Mouse (Mus musculus) hindbrain, embryonic 11.5 days (tissue): ENCODE results near the gene E2f4. TPM values are rescaled to one million over a fixed set of nuclear protein-coding genes. Genes with fewer than 3 reads are reported as not detected.
A peak's percentile ranks its signal among the peaks of the same experiment; 100 is the strongest.

Experiments
- ATAC-seq: fragments of 200-750 bp; cut with Nextera tagmentation; 2 replicates; pipeline ENCODE4 v1.8.0; 2017; ENCODE audit warnings: mild to moderate bottlenecking, moderate TSS enrichment, moderate library complexity; ENCODE audit not compliant: low FRiP score
- DNase-seq: peaks from one replicate; pipeline ENCODE4 v3.0.0-alpha.2; 2015; ENCODE audit warnings: low spot score
- H3K27ac ChIP-seq: fragments of 300-500 bp; sonication (generic); 2 replicates; pipeline ENCODE4 v1.5.1; 2014; ENCODE audit warnings: mild to moderate bottlenecking, low read depth, low read length
- H3K27me3 ChIP-seq: fragments of 300-500 bp; sonication (generic); 2 replicates; pipeline ENCODE4 v1.6.1; 2014; ENCODE audit warnings: mild to moderate bottlenecking, low read length, moderate library complexity, mixed read lengths; ENCODE audit not compliant: control insufficient read depth, insufficient read depth
- H3K36me3 ChIP-seq: fragments of 300-500 bp; sonication (generic); 2 replicates; pipeline ENCODE4 v1.6.1; 2014; ENCODE audit warnings: mild to moderate bottlenecking, low read length, moderate library complexity, mixed read lengths; ENCODE audit not compliant: control insufficient read depth, insufficient read depth
- H3K4me1 ChIP-seq: fragments of 300-500 bp; sonication (generic); replicated peaks from 2 replicates; pipeline ENCODE4 v1.6.1; 2014; ENCODE audit warnings: low read length, mixed read lengths; ENCODE audit not compliant: control insufficient read depth, insufficient read depth
- H3K4me2 ChIP-seq: fragments of 300-500 bp; sonication (generic); replicated peaks from 2 replicates; pipeline ENCODE4 v1.6.1; 2014; ENCODE audit warnings: mild to moderate bottlenecking, low read depth, low read length
- H3K4me3 ChIP-seq: fragments of 300-500 bp; sonication (generic); 2 replicates; pipeline ENCODE4 v1.5.1; 2014; ENCODE audit warnings: low read depth, low read length
- H3K9ac ChIP-seq: fragments of 300-500 bp; sonication (generic); 2 replicates; pipeline ENCODE4 v1.6.1; 2014; ENCODE audit warnings: low read depth, low read length
- H3K9me3 ChIP-seq: fragments of 300-500 bp; sonication (generic); 2 replicates; pipeline ENCODE4 v1.6.1; 2016; ENCODE audit warnings: low read length; ENCODE audit not compliant: control insufficient read depth
- WGBS: fragments of 180-500 bp; shearing (Covaris S2); extraction: QIAGEN DNeasy Blood & Tissue Kit; methylation state at CpG from one replicate; pipeline ENCODE4 v1.1.7; 2014; 5-methylcytosine and 5-hydroxymethylcytosine counted together
- polyA plus RNA-seq: library from polyadenylated mRNA; unstranded; fragments of >200 nt; fragmentation: Nextera tagmentation; extraction: Ambion mirVana; gene quantifications from 2 replicates; pipeline ENCODE4 v1.2.1, GENCODE M21; 2014

Gene E2f4
- polyA plus RNA-seq, 1 experiment from 2014 or later = 96.7 TPM

- WGBS = 98% methylated on average over 12 of the region's 12 CpGs
Measured at GRCm38 (mm10) chr8:105330325-105330724, 32.9 kb downstream of the E2f4 start.

GRCm38 (mm10) chr8:105331469-105331868, 34.0 kb downstream of the E2f4 start:
- Histone ChIP-seq H3K4me3 (no peak overlapping the region), H3K27ac (no peak overlapping the region), H3K4me1 (peaks cover 6% of the 10 kb centered on the region; the same call in 1 of the 2 replicates), H3K9me3 (no peaks in the 10 kb centered on the region), H3K27me3 (no peaks in the 10 kb centered on the region), H3K9ac (no peak overlapping the region), H3K4me2 (no peak overlapping the region), H3K36me3 (peaks cover 4% of the 10 kb centered on the region; the same call in 1 of the 2 replicates)
- 96% methylated on average over 22 of the region's 22 CpGs for WGBS
- ATAC-seq (no peak), DNase-seq (no peak)

More at GRCm38 (mm10) chr8:105330325-105330724, 32.9 kb downstream of the E2f4 start:
- Histone ChIP-seq H3K27ac (no peak overlapping the region), H3K4me1 (peaks cover 6% of the 10 kb centered on the region; the same call in 1 of the 2 replicates), H3K27me3 (no peaks in the 10 kb centered on the region), H3K9me3 (no peaks in the 10 kb centered on the region), H3K4me2 (no peak overlapping the region), H3K36me3 (peaks cover 4% of the 10 kb centered on the region; the same call in 1 of the 2 replicates), H3K9ac (no peak overlapping the region), H3K4me3 (no peak overlapping the region)
- ATAC-seq = no peak
- DNase-seq = no peak

GRCm38 (mm10) chr8:105331931-105332330, 34.5 kb downstream of the E2f4 start:
- Histone ChIP-seq H3K36me3 (peaks cover 4% of the 10 kb centered on the region; the same call in 1 of the 2 replicates), H3K4me3 (no peak overlapping the region), H3K9me3 (no peaks in the 10 kb centered on the region), H3K4me2 (no peak overlapping the region), H3K27me3 (no peaks in the 10 kb centered on the region), H3K27ac (no peak overlapping the region), H3K9ac (no peak overlapping the region), H3K4me1 (peaks cover 6% of the 10 kb centered on the region; the same call in 1 of the 2 replicates)
- DNase-seq (no peak), ATAC-seq (no peak)
- 96% methylated on average over 9 of the region's 9 CpGs for WGBS

- DNase-seq (no peak), ATAC-seq (no peak)
- Histone ChIP-seq H3K27ac (no peak overlapping the region), H3K9me3 (no peaks in the 10 kb centered on the region), H3K27me3 (no peaks in the 10 kb centered on the region), H3K4me2 (no peak overlapping the region), H3K36me3 (peaks cover 4% of the 10 kb centered on the region; the same call in 1 of the 2 replicates), H3K4me3 (no peak overlapping the region), H3K9ac (no peak overlapping the region), H3K4me1 (peaks cover under 1% of the 10 kb centered on the region; the same call in 1 of the 2 replicates)
- WGBS = 79% methylated on average over 2 of the region's 2 CpGs
Measured at GRCm38 (mm10) chr8:105332523-105332922, 35.1 kb downstream of the E2f4 start.

GRCm38 (mm10) chr8:105336373-105337130, 39.1 kb downstream of the E2f4 start:
- no peaks in the 10 kb centered on the region for H3K9me3 ChIP-seq
- no peaks in the 10 kb centered on the region for H3K27me3 ChIP-seq
- WGBS = 49% methylated on average over 32 of the region's 32 CpGs
- no peak overlapping the region for H3K4me2 ChIP-seq
- no peaks in the 10 kb centered on the region for H3K36me3 ChIP-seq
- peak; percentile 52 for ATAC-seq
- H3K4me3 ChIP-seq = no peak overlapping the region
- DNase-seq = peak; percentile 30
- H3K4me1 ChIP-seq = no peaks in the 10 kb centered on the region
- H3K27ac ChIP-seq = no peak overlapping the region
- no peak overlapping the region for H3K9ac ChIP-seq

- Histone ChIP-seq H3K9ac (no peak overlapping the region), H3K36me3 (no peaks in the 10 kb centered on the region), H3K4me3 (no peak overlapping the region), H3K27ac (no peak overlapping the region), H3K4me2 (no peak overlapping the region), H3K4me1 (no peaks in the 10 kb centered on the region), H3K27me3 (no peaks in the 10 kb centered on the region), H3K9me3 (no peaks in the 10 kb centered on the region)
- ATAC-seq = no peak
- WGBS = 69% methylated on average over 4 of the region's 4 CpGs
- DNase-seq = no peak
Measured at GRCm38 (mm10) chr8:105338992-105339391, 41.5 kb downstream of the E2f4 start.

GRCm38 (mm10) chr8:105339886-105340635, 42.6 kb downstream of the E2f4 start:
- H3K4me3 ChIP-seq = no peak overlapping the region
- H3K9me3 ChIP-seq = no peaks in the 10 kb centered on the region
- H3K36me3 ChIP-seq = no peaks in the 10 kb centered on the region
- H3K4me1 ChIP-seq = no peaks in the 10 kb centered on the region
- no peak for DNase-seq
- whole genome bisulfite sequencing = 87% methylated on average over 6 of the region's 6 CpGs
- no peak overlapping the region for H3K27ac ChIP-seq
- ATAC-seq = no peak
- H3K4me2 ChIP-seq = no peak overlapping the region
- H3K27me3 ChIP-seq = no peaks in the 10 kb centered on the region
- no peak overlapping the region for H3K9ac ChIP-seq

GRCm38 (mm10) chr8:105341399-105341798, 43.9 kb downstream of the E2f4 start:
- H3K36me3 ChIP-seq = no peaks in the 10 kb centered on the region
- H3K9me3 ChIP-seq = no peaks in the 10 kb centered on the region
- no peak overlapping the region for H3K4me3 ChIP-seq
- no peak overlapping the region for H3K4me2 ChIP-seq
- 44% methylated on average over 8 of the region's 8 CpGs for WGBS
- H3K9ac ChIP-seq = no peak overlapping the region
- no peak overlapping the region for H3K27ac ChIP-seq
- DNase-seq (no peak), ATAC-seq (no peak)
- no peaks in the 10 kb centered on the region for H3K4me1 ChIP-seq
- H3K27me3 ChIP-seq = no peaks in the 10 kb centered on the region
